Mouse (Mus musculus): ENCODE data around the gene Vmn1r122. TPM values are rescaled to one million over a fixed set of nuclear protein-coding genes. Genes with fewer than 3 reads are reported as not detected.
"Not testable (repeated sequence)": the region's sequence is repeated elsewhere in the genome, so short reads cannot be mapped to it uniquely, and the experiment has no call there.

The Vmn1r122 gene
- not detected in 2 replicates for polyA plus RNA-seq (2012; rRNA removed)

DNA sequence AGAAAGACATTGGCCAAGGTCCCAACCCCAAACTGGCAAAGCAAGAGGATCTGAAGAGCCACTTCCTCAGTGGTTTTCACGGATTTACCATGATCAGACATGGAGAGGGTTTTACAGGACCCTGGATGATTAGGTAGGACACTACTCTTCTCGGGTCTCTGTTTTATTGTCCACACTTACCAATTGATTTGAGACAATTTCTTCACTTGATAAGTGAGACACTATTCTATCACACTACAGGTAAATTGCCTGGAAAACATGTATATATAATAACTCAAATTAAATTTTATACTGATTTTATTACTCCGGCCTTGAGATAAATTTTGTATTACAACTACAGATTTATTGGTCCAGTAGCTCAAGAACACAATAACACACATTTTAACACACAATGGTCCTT is at the start of gene Vmn1r122:
Gene Vmn1r122, minus strand, starts transcription at position 101 of the 400 bp plus-strand sequence.
- not testable (repeated sequence) for H3K4me3 ChIP-seq (ENCODE audit: control insufficient read depth, low read depth, low read length); H3K36me3 ChIP-seq (ENCODE audit: control insufficient read depth, insufficient read depth, low read length); H3K4me1 ChIP-seq (ENCODE audit: control insufficient read depth, insufficient read depth, low read length); H3K27me3 ChIP-seq (ENCODE audit: control insufficient read depth, insufficient read depth, low read length); H3K27ac ChIP-seq (ENCODE audit: control insufficient read depth, insufficient read depth, low read depth, low read length)

DNA sequence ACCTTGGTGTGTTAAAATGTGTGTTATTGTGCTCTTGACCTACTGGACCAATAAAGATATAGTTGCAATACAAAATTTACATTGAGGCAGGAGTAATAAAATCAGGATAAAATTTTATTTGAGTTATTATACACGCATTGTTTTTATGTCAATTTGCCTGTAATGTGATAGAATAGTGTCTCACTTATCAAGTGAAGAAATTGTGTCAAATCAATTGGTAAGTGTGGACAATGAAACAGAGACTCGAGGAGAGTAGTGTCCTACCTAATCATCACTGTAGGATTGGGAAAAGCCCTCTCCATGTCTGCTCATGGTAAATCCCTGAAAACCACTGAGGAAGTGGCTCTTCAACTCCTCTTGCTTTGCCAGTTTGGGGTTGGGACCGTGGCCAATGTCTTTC is 28.0 kb upstream of the Vmn1r122 start, which contains the start of gene Vmn1r123:
Gene Vmn1r123, plus strand, starts transcription at position 301 of the 400 bp plus-strand sequence.
- H3K4me1 ChIP-seq (ENCODE audit: control insufficient read depth, insufficient read depth, low read length); H3K36me3 ChIP-seq (ENCODE audit: control insufficient read depth, insufficient read depth, low read length); H3K4me3 ChIP-seq (ENCODE audit: control insufficient read depth, low read depth, low read length); H3K27me3 ChIP-seq (ENCODE audit: control insufficient read depth, insufficient read depth, low read length); H3K27ac ChIP-seq (ENCODE audit: control insufficient read depth, insufficient read depth, low read depth, low read length): not testable (repeated sequence)

- H3K27me3 ChIP-seq (ENCODE audit: control insufficient read depth, insufficient read depth, low read length); H3K36me3 ChIP-seq (ENCODE audit: control insufficient read depth, insufficient read depth, low read length); H3K27ac ChIP-seq (ENCODE audit: control insufficient read depth, insufficient read depth, low read depth, low read length); H3K4me1 ChIP-seq (ENCODE audit: control insufficient read depth, insufficient read depth, low read length); H3K4me3 ChIP-seq (ENCODE audit: control insufficient read depth, low read depth, low read length): not testable (repeated sequence)
These were observed 35.5 kb downstream of the Vmn1r122 start, which contains the start of gene Vmn1r121 for GRCm38 (mm10) chr7:21098413-21098812. Vmn1r121 (minus strand) TSS chr7:21098513.

Other genes starting within 250 kb of the Vmn1r122 start
- not detected in 2 replicates for gene Vmn1r118, start 221.8 kb downstream of the Vmn1r122 start, polyA plus RNA-seq (2012; rRNA removed)
- gene Vmn1r119, start 121.7 kb downstream of the Vmn1r122 start, polyA plus RNA-seq (2012; rRNA removed) = not detected in 2 replicates
- gene Vmn1r120, start 80.3 kb downstream of the Vmn1r122 start, polyA plus RNA-seq (2012; rRNA removed) = not detected in 2 replicates
- not detected in 2 replicates for gene Vmn1r121, start 35.6 kb downstream of the Vmn1r122 start, polyA plus RNA-seq (2012; rRNA removed)
- gene Vmn1r123, start 28.1 kb upstream of the Vmn1r122 start, polyA plus RNA-seq (2012; rRNA removed) = not detected in 2 replicates
- gene Gm5157, start 56.3 kb upstream of the Vmn1r122 start, polyA plus RNA-seq (2012; rRNA removed) = not detected in 2 replicates
- not detected in 2 replicates for gene Vmn1r124, start 126.5 kb upstream of the Vmn1r122 start, polyA plus RNA-seq (2012; rRNA removed)
- not detected in 2 replicates for gene Vmn1r125, start 138.1 kb upstream of the Vmn1r122 start, polyA plus RNA-seq (2012; rRNA removed)
- not detected in 2 replicates for gene Vmn1r126, start 167.3 kb upstream of the Vmn1r122 start, polyA plus RNA-seq (2012; rRNA removed)
- gene Vmn1r127, start 185.7 kb upstream of the Vmn1r122 start, polyA plus RNA-seq (2012; rRNA removed) = not detected in 2 replicates
- gene Vmn1r128, start 215.2 kb upstream of the Vmn1r122 start, polyA plus RNA-seq (2012; rRNA removed) = not detected in 2 replicates
- gene Vmn1r129, start 227.2 kb upstream of the Vmn1r122 start, polyA plus RNA-seq (2012; rRNA removed) = not detected in 2 replicates